Mouse (Mus musculus) small intestine, adult 2 months (tissue): Measurements from ENCODE around the gene Cox19.

Source experiments
- CTCF ChIP-seq: fragments of 200-500 bp; IDR thresholded peaks from 2 replicates; pipeline ENCODE4 v1.5.1; 2012; ENCODE audit warnings: low read depth, mild to moderate bottlenecking, control low read depth, inconsistent platforms, low read length, moderate library complexity, mixed read lengths; ENCODE audit not compliant: insufficient replicate concordance, insufficient read length; ENCODE audit errors: extremely low read depth
- POLR2A ChIP-seq: fragments of 200-500 bp; IDR thresholded peaks from 2 replicates; pipeline ENCODE4 v1.6.1; 2012; ENCODE audit warnings: low read depth, mild to moderate bottlenecking, control low read depth, inconsistent platforms, low read length, moderate library complexity

GRCm38 (mm10) chr5:139311822-139312221 is 39.4 kb downstream of the Cox19 start:
- no peak for TF ChIP-seq CTCF
- no peak for TF ChIP-seq POLR2A
